Mouse (Mus musculus): ENCODE data around the gene Sec16b. TPM values are rescaled to one million over a fixed set of nuclear protein-coding genes. Genes with fewer than 3 reads are reported as not detected.

Sec16b gene
- polyA plus RNA-seq, 1 experiment: not detected

DNA sequence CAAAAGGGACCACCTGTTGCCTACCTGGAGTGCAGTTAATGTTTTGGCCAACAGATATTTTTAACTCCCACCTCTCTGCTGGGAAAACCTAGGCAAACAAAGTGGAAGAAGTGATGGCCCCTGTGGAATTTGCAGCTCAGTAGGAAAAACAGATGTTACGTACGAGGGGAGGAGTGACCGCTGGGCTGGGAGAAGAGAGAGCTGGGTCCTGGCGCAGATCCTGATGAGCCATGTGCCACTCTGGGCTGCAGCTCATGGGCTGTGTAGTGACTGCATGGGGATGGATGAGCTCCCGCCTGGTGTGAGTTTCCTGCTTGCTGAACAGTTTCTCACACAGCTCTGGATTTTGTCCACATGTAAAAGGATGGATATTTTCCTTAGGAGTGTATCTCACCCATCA is 1.3 kb downstream of the Sec16b start:
- no peaks in the 10 kb centered on the region for H3K27me3 ChIP-seq (replicated peaks)
- peaks cover 4% of the 10 kb centered on the region; the same call in 1 of the 2 replicates for H3K9me3 ChIP-seq
- peak overlapping the region; percentile 16 for H3K4me3 ChIP-seq (replicated peaks)
- TF ChIP-seq FLI1 (IDR thresholded peaks at IDR 0.05; ENCODE audit: low read length) (no peak), GATA1 (IDR thresholded peaks at IDR 0.05; ENCODE audit: borderline replicate concordance, low read length) (no peak)
- no peaks in the 10 kb centered on the region for H3K4me1 ChIP-seq
- H3K36me3 ChIP-seq (replicated peaks; ENCODE audit: low read length): no peaks in the 10 kb centered on the region

DNA sequence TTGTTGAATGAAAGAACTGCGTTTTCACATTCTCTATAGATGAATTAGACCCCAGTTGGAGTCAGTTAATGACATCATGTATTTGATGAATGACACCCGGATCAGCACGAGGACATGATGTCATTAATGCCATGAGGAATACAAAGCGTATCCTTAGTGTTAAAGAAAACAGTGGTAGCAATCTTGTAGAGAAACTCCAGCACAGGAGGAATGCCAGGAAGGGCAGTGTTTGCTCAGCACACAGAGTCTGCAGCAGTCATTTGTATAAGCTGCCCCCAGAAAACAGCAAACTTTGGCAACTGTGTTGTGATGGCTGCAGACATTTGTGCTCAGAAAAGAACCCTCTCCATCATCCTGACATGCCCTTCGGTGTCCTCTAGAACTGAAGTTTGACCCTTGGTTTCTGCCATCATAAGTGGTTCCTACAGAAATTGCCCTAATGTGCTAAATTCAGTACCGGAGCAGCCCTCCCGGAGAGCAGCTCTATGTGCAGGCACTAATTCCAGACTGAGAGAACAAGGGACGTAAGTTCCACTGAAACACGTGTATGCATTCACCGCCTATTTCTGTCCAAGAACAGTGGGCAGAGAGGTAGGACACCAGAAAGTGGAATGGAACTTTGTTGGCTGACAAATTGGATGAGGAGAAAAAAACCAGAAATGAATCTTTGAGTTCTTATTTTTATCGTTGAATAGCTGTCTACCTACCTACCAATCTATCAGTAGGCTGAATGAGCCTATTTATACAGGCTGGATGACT is 6.3 kb downstream of the Sec16b start:
- Histone ChIP-seq H3K4me1 (peaks cover 5% of the 10 kb centered on the region; the same call in 1 of the 2 replicates), H3K27me3 (replicated peaks) (no peaks in the 10 kb centered on the region), H3K9me3 (peaks cover 4% of the 10 kb centered on the region; the same call in 1 of the 2 replicates), H3K36me3 (replicated peaks; ENCODE audit: low read length) (no peaks in the 10 kb centered on the region), H3K4me3 (replicated peaks) (no peak overlapping the region)
- TF ChIP-seq GATA1 (IDR thresholded peaks at IDR 0.05; ENCODE audit: borderline replicate concordance, low read length): no peak

DNA sequence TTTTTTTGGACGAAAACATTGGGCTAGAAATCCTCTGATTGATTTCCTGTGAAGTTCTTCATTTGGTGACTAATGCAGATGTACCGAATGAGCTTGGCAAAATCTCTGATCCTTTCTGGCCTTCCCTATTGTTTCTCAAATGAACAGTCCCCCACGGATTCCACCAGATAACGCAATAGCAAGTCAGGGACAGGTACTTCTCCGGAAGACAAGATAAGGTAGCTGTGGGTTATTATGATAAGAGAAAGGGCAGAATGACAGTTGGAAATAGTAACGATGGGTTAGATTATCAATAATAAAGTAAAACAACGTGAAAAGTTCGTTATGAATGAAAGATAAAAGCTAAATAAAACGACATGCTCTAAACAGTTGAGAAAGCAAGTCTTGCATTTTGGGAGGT is 7.0 kb downstream of the Sec16b start:
- peaks cover 8% of the 10 kb centered on the region; the same call in 1 of the 2 replicates for H3K4me1 ChIP-seq
- H3K4me3 ChIP-seq (replicated peaks): no peak overlapping the region
- H3K27me3 ChIP-seq (replicated peaks): no peaks in the 10 kb centered on the region
- peaks cover 4% of the 10 kb centered on the region; the same call in 1 of the 2 replicates for H3K9me3 ChIP-seq
- no peaks in the 10 kb centered on the region for H3K36me3 ChIP-seq (replicated peaks; ENCODE audit: low read length)
- TF ChIP-seq GATA1 (IDR thresholded peaks at IDR 0.05; ENCODE audit: borderline replicate concordance, low read length) (no peak), FLI1 (IDR thresholded peaks at IDR 0.05; ENCODE audit: low read length) (no peak)

DNA sequence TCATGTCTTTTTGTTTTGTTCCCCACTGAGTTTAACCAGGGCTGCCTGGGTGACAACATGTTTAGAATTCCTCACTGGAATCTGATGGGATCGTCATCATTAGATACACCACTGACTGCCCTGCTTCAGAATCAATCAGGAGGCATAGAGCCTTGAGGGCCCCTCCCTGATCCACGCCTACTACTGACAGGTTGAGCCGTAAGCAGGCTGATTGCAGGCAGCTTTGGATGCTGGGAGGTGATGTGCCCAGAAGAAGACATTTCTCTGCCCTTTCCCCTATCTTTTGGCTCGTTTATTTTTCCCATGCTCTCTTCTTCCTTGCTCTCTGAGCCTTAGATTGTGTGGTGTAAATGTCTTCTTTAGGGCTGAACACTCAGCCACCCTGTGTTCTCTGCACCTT is 7.8 kb downstream of the Sec16b start:
- Histone ChIP-seq H3K4me3 (replicated peaks) (no peak overlapping the region), H3K36me3 (replicated peaks; ENCODE audit: low read length) (no peaks in the 10 kb centered on the region), H3K4me1 (peaks cover 13% of the 10 kb centered on the region; the same call in 1 of the 2 replicates), H3K9me3 (peaks cover 4% of the 10 kb centered on the region; the same call in 1 of the 2 replicates), H3K27me3 (replicated peaks) (no peaks in the 10 kb centered on the region)
- TF ChIP-seq GATA1 (IDR thresholded peaks at IDR 0.05; ENCODE audit: borderline replicate concordance, low read length) (no peak), FLI1 (IDR thresholded peaks at IDR 0.05; ENCODE audit: low read length) (no peak)

DNA sequence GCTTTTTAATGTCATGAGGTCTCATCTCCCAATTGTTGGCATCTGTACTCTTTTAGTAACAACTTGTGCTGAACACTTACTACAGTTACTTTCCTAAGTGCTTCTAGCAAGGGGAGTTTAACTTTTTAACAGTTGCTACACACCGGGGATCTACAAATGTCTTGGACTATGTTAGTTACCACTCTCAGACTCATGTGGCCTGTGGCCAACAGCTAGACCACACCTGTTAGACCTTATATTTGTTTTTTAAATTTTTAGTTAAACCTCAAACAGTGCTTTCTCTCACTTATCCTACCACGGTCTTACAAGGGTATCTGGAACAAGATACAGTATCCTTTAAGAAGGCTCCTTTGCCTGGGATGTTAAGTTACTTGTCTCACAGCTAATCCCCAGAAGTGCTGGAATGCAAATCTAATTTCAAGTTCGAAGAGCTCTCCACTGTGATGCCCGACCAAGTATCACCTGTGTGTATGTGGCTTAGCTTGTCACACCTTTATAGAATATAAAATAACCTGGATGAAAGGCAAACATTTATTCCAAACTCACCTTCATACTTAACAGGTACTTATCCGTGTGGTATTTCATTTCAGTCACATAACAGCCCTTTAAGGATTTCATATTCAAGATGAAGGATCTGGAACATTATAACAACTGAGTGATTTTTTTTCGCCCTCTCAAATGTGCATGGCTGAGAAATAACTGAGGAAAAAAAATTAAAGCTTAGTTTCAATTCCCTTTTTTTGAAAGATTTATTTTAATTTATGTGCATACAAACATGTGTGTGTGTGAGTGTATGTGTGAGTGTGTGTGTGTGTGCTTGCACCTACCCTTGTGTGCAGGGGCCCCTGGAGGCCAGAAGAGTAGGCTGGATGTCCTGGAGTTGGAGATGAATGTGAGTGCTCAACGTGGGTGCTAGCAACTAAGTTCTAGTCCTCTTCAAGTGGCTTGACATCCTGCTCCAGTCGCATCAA is 10.6 kb downstream of the Sec16b start:
- Histone ChIP-seq H3K36me3 (replicated peaks; ENCODE audit: low read length) (no peaks in the 10 kb centered on the region), H3K4me3 (replicated peaks) (no peak overlapping the region), H3K4me1 (peaks cover 15% of the 10 kb centered on the region; the same call in 1 of the 2 replicates), H3K9me3 (peaks cover under 1% of the 10 kb centered on the region; the same call in 1 of the 2 replicates), H3K27me3 (replicated peaks) (no peaks in the 10 kb centered on the region)
- TF ChIP-seq GATA1 (IDR thresholded peaks at IDR 0.05; ENCODE audit: borderline replicate concordance, low read length) (no peak), FLI1 (IDR thresholded peaks at IDR 0.05; ENCODE audit: low read length) (no peak)

DNA sequence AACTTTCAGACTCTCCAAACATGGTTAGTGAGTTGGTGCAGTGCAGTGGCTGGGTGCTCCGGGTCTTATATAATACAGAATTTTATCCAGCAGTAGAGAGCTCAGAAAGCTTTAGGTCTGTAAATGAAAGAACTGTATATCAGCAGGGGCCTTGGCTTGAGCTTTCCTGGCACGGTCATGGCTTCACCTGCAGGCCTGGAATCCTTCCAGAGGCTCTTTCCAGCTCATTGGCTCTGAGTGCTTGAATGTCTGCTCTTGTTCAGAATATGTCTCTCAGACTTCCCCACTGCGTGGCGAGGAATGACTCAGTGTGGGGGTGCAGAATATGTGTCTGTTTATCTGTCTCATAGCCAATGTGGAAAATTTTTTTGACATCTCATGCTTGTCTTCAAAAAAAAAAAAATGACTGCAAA is 11.6 kb downstream of the Sec16b start:
- no peaks in the 10 kb centered on the region for H3K9me3 ChIP-seq
- TF ChIP-seq GATA1 (IDR thresholded peaks at IDR 0.05; ENCODE audit: borderline replicate concordance, low read length) (no peak), FLI1 (IDR thresholded peaks at IDR 0.05; ENCODE audit: low read length) (no peak)
- H3K36me3 ChIP-seq (replicated peaks; ENCODE audit: low read length): no peaks in the 10 kb centered on the region
- H3K4me1 ChIP-seq: peaks cover 15% of the 10 kb centered on the region; the same call in 1 of the 2 replicates
- H3K27me3 ChIP-seq (replicated peaks): peaks cover 2% of the 10 kb centered on the region
- no peak overlapping the region for H3K4me3 ChIP-seq (replicated peaks)

DNA sequence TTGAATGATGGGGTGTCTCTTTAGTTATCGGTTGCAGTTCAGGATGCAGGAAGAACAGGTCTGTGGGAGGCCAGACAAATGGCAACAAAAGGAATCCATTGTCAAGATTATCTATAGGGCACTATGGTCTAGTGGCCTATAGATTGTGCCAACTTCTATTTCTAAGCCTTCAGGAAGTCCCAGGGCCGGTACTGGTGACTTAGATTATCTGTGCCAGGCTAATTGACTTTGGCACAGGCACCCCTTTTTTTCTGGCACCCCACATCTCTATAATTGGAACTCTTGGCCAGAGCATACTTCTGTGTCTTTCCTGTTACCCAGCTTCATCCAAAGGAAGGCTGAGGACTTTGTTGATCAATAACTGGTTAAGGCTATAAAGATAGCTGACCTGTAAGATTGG is 12.9 kb downstream of the Sec16b start:
- peaks cover 2% of the 10 kb centered on the region for H3K27me3 ChIP-seq (replicated peaks)
- H3K9me3 ChIP-seq: no peaks in the 10 kb centered on the region
- H3K4me3 ChIP-seq (replicated peaks): no peak overlapping the region
- H3K4me1 ChIP-seq: peaks cover 15% of the 10 kb centered on the region; the same call in 1 of the 2 replicates
- TF ChIP-seq GATA1 (IDR thresholded peaks at IDR 0.05; ENCODE audit: borderline replicate concordance, low read length) (no peak), FLI1 (IDR thresholded peaks at IDR 0.05; ENCODE audit: low read length) (no peak)
- H3K36me3 ChIP-seq (replicated peaks; ENCODE audit: low read length): no peaks in the 10 kb centered on the region

DNA sequence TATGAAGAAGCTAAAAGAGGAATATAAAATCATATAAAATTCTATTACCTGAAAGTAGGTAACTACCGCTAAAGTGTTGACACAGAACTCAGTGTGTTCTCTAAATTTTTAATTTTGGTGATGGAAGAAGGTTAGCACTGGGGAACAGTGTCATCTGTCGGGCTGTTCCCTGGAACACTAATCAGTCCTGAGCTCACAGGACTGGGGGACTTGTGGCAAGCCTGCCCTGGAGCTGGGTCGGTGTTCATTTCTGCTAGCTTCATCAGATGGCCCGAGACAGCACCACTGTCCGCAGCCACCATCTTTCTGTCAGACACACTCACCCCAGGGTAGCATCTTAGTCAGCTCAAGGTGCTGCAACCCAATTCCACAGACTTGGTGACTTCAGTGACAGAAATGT is 15.8 kb downstream of the Sec16b start:
- H3K36me3 ChIP-seq (replicated peaks; ENCODE audit: low read length): no peaks in the 10 kb centered on the region
- H3K4me1 ChIP-seq: peaks cover 15% of the 10 kb centered on the region; the same call in 1 of the 2 replicates
- no peak for TF ChIP-seq GATA1 (IDR thresholded peaks at IDR 0.05; ENCODE audit: borderline replicate concordance, low read length)
- TF ChIP-seq FLI1 (IDR thresholded peaks at IDR 0.05; ENCODE audit: low read length): no peak
- H3K9me3 ChIP-seq: no peaks in the 10 kb centered on the region
- H3K4me3 ChIP-seq (replicated peaks): no peak overlapping the region
- H3K27me3 ChIP-seq (replicated peaks): peaks cover 2% of the 10 kb centered on the region

DNA sequence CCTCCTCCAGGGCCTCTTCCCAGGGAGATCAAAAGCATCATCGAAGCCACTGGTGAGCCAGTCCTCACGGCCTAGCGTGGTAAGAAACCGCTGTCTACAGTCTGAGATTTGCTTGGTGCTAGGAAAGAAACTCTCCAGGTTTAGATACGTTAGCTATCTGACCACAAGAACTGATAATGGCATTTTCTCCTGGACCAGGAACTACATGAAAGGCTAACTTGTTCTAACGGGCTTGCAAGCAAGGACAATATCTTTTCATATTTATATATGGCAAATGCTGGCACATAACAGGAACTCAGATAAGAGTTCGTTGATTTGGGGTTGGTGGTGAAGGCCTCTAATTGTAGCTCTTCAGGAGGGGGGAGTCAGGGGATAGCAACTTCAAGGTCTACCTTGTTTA is 18.2 kb downstream of the Sec16b start:
- Histone ChIP-seq H3K4me3 (replicated peaks) (no peak overlapping the region), H3K9me3 (no peaks in the 10 kb centered on the region), H3K4me1 (no peaks in the 10 kb centered on the region), H3K27me3 (replicated peaks) (peaks cover 2% of the 10 kb centered on the region), H3K36me3 (replicated peaks; ENCODE audit: low read length) (no peaks in the 10 kb centered on the region)
- TF ChIP-seq FLI1 (IDR thresholded peaks at IDR 0.05; ENCODE audit: low read length): no peak
- TF ChIP-seq GATA1 (IDR thresholded peaks at IDR 0.05; ENCODE audit: borderline replicate concordance, low read length): no peak
